In genomic region chr19:16562676-16563075, GRCm38 (mm10) we compare ENCODE assay signal across 11 mouse cellular contexts.
"Had no signal": no experiment of that assay in that cellular context is flagged by ENCODE, and none has a peak within 500 bp of the region (broad histone marks: within the 10 kb centered on the region; RNA-seq: fewer than 3 reads in every experiment).

No protein-coding gene starts in this region.

- DNase-seq: kidney, adult 11 months; kidney, adult 8-10 months; kidney, postnatal 10 days; kidney, postnatal 36 days; layer of hippocampus, postnatal 36 days; lung, postnatal 14 days; lung, postnatal 4 days; midbrain, embryonic 14.5 days; thymus, adult 2 months; thymus, postnatal 14 days; thymus, postnatal 4 days had no signal
